Mouse (Mus musculus) layer of hippocampus, postnatal 25 days (tissue): ENCODE measurements at regions not wholly inside any gene's neighbourhood (a gene's known extent, or its start where the extent isn't known, plus 50 kb on each side); places are given as distances from the start of the nearest gene placed in this dataset.

Experiments
- DNase-seq, 2 experiments: peaks; one replicate each; pipeline ENCODE4 v3.0.0; 2022; ENCODE audit warnings: mixed read lengths in 2 of 2, low spot score in 1 of 2; ENCODE audit errors: extremely low spot score in 1 of 2

GRCm38 (mm10) chr12:35642473-35642872 is 107.6 kb upstream of the Ahr start:
- DNase-seq: no peak

DNA sequence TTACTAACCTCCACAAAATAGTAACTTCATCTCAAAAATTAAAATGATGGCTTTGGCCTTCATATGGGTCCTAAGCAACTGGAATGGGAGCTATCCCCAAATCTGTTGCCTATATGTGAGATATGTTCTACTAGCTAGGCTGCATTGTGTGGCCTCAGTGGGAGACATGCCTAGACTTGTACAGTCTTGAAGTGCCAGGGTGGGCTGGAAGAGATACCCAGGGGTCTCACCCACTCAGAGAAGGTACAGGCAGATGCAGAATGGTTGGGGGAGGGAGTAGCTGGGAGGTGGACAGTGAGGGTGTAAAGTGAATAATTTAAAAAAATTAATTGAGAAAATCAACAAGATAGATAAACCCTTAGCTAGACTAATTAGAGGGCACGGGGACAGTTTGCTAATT is 106.9 kb upstream of the Ahr start:
- no peak for DNase-seq

DNA sequence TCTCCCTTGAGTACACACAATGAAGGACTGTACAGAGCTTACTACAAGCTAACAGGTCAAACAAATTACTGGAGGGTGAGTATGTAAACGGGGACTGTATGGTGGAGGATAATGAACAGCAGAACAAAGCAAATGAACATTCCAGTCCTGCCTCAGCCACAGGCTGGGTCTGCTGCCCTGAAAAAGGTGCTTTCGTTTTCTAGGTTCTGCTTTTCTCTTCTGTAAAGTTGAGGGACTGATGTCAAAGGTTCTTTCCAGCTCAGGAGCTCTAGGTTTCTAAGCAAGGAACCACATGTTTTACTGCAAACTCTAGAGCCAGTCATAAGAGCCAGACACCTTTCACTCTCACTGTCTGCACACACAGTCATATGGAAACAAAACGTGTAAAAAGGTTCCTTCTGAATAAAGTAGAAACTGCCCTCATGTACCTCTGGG is 106.1 kb upstream of the Ahr start:
- no peak for DNase-seq

DNA sequence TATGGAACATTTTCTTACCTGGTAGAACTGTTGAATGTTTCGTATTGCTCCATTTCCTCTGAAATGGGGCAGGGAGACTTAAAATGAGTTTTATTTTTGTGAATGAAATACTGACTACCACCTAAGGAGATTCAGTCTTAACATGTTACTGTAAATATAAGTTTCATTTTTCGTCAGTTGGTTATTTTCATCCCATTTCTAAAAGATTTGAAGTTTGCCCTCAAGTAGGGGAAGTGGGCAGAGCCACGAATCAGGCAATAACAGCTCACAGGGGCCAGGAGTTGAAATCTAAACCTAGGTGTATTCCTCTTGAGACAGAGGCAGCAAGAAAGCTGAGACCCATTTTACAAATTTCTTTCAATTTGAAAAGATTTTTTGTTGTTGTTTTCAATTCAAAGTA is 88.6 kb upstream of the Ahr start:
- DNase-seq: no peak

DNA sequence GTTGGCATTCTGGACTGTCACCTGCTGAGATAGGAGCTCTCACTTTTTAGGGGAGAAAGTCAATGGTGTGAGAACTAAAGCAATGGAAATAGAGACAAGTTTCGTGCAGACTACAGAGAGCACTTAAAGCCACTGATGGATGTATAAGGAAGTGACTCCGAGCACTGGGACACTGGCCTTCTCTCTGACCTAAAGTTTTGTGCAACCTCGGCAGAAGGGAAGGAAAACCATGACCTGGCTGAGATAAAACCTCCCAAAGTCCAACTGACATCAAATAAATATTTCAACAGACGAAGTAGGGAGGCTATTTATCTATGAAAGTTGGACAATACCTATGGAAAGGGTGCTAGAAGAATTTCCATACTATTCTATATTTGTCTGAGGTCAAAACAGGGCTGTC is 80.0 kb upstream of the Ahr start:
- no peak for DNase-seq

- DNase-seq: no peak
These were observed 72.8 kb upstream of the Ahr start for GRCm38 (mm10) chr12:35607652-35608051.

DNA sequence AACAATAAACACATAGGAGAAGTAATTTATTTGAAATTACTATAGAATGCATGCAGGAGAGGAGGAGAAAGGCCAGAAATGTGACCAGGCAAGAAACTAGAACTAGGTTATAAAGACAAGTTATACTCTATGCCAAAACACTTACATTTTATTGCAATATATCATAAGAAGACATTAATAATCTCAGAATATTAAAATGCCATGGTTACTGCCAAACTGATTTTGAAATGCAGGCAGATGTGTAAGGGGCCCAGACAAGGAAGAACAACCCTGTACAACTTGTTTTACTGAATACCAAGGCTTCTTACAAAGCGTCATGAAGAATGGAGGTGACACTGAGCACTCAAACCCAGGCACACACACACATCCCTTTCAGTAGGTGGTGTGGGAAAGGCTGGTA is 68.9 kb upstream of the Ahr start:
- no peak for DNase-seq

- no peak for DNase-seq
These were observed 67.8 kb upstream of the Ahr start for GRCm38 (mm10) chr12:35602589-35602988.

DNA sequence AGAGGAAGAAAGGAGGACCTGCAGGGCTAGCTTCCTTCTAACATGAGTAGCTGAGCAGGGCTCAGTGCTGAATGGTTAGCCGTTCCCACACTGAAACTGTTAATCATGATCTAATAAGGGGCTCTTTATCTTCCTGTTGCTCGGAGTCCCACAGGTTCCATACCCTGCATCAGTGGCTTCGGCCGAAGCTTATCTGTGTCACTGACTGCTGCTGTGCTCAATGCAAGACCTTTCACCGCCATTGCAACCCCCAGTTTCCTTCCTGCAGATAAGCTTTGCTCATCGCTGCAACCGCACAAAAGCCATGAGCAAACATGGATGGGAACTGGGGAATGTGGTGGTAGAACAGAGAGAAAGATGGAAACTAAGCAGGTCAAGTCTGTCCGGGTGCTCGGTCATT is 63.5 kb upstream of the Ahr start:
- DNase-seq: no peak

- DNase-seq: no peak
These were observed 58.0 kb upstream of the Ahr start for GRCm38 (mm10) chr12:35592866-35593265.
